Mouse (Mus musculus): ENCODE measurements at regions not wholly inside any gene's neighbourhood (a gene's known extent, or its start where the extent isn't known, plus 50 kb on each side); places are given as distances from the start of the nearest gene placed in this dataset.

- TF ChIP-seq E2F4 (IDR thresholded peaks at IDR 0.05; ENCODE audit: insufficient read depth) (no peak), MYOG (IDR thresholded peaks at IDR 0.05; ENCODE audit: control insufficient read depth in 1 of 3, insufficient read depth in 1 of 3, insufficient read length in 2 of 3, low read depth in 2 of 3) (no peak), POLR2A (IDR thresholded peaks at IDR 0.05; ENCODE audit: insufficient read length, low read depth) (no peak)
Observed at GRCm38 (mm10) chr17:88165811-88166210, 100.7 kb upstream of the Fbxo11 start.

Data from myocyte (in vitro differentiated cells).